Mouse (Mus musculus): ENCODE measurements around the gene Cers5.
A peak's percentile ranks its signal among the peaks of the same experiment; 100 is the strongest.

The Cers5 gene

DNA sequence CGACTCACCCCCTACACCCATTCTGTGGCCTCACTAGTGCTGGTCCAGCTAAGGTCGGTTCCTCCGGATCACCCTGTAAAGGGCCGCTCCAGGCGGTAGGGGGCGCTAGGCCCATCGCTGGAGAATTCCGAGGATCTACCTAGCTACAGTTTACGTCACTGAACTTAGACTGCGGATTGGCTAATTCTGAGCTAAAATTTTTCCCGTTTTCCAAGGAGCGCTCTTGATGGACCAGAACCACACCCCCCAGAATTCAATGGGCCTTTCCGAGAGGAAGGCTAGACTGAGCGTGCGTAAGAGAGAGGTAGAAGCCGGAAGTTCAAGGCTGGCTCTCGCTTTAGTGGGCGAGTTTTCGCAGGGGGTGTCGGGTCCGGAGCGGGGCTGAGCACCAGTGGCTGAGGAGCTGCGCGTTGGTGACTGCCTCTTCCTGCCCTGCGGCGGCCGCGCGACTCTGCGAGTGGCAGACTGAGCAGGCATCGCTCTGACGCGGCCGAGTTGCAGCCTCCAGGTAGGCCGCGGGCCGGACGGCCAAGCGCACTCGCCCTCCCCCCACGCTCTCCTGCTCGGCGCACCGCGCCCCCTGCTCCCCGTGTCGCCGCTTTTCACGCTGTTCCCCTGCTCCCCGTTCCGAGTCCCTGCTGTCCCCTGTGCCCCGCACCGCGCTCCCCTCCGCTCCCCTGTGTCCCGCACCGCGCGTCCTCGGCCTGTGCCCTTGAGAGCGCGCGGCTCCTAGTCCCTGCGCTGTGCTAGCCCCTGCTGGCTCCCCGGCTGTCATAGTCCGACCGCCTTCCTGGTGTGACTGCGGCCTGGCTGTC lies 47.1 kb downstream of the Cers5 start, which contains the start of gene Cox14:
TSS of gene Cox14 (plus strand) at position 278 of the 815 bp plus-strand sequence.
- peak; percentile 93 for DNase-seq (ENCODE audit: low spot score)

DNA sequence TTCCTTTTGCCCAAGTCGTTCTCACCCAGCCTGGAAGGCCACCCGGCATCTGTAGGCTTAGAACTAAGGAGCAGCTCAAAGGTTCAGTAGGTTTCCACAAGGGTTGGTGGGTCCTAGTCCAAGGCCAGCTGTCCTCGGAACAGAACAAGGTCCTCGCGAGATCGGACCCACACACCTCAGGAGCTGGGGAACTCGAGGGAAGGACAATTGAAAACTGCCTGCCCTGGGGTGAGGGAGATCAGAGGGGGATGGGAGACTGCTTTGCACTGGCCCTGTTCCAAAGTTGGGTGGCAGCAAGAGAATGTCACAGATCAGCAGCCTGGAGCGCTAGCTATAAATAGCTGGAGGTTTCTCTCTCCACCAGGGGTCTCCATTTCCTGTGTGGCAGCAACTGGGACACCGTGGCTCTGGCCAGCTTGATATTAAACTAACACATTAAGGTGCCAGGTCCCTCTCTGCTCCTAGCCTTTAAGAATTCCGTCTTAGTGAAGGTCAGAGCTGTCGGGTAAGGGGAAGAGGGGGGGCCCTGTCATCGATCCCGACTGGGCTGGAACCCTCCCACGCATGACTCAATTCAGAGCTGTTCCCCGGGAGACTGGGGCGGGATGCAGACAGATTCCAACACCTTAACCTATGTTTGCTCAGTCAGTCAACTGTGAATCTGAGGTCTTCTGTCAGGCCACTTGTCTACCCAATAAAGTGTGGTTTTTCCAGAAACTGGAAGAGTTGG lies 48.2 kb downstream of the Cers5 start:
- DNase-seq (ENCODE audit: low spot score) = peak; percentile 52

DNA sequence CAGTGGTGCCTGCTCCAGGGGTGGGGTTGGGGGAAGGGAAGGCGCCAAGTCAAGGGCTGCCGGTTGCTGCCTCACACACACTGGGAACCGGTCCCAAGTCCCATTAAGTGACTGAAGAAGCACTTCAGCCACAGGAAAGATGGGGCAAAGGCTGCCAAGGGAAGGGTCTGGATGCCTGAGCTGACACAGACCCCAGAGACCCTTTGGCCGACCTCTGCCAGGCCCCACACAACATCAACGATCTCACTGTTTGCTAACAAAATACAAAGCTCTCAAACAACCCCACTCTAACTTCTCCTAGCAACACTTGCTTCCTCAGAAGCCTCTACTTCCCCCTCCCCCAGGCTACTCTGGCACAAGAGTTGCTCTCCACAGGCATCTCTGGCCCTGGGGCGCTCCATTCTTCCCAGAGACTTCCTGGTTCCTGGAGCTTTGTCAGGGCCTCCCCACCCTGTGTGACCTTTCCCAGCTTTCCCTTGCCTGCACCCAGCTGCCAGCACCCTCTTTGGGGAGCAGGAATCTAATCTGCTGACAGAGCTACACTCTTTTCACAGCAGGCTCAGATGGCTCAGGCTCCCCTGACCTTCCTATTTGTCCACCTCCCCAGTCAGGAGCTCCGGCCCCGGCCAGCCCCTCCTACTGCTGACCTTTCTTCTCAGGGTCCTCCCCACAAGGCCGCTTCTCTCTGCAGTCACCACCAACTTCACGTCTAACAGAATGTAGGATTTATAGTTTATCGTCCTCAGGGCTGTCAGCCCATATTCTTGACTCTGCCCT lies 49.0 kb downstream of the Cers5 start:
- DNase-seq (ENCODE audit: low spot score) = peak; percentile 75

DNA sequence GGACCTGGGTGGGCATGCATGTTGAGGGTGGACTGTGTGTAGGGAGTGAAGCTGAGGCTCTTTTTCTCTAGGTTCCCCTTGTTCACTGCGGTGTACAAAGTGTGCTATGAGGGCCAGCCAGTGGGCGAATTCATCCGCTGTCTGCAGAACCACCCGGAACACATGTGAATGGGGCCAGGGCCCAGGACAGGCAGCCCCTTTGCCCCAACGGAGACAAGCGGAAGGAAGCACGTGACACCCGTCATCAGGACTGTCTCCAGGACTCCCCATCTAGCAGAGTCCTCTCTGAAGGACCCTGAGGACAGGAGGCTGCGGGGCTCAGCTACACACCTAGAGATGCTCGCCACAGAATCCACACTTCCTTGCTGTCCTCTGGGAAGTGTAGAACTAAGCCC lies 49.6 kb downstream of the Cers5 start:
- DNase-seq (ENCODE audit: low spot score) = no peak

DNA sequence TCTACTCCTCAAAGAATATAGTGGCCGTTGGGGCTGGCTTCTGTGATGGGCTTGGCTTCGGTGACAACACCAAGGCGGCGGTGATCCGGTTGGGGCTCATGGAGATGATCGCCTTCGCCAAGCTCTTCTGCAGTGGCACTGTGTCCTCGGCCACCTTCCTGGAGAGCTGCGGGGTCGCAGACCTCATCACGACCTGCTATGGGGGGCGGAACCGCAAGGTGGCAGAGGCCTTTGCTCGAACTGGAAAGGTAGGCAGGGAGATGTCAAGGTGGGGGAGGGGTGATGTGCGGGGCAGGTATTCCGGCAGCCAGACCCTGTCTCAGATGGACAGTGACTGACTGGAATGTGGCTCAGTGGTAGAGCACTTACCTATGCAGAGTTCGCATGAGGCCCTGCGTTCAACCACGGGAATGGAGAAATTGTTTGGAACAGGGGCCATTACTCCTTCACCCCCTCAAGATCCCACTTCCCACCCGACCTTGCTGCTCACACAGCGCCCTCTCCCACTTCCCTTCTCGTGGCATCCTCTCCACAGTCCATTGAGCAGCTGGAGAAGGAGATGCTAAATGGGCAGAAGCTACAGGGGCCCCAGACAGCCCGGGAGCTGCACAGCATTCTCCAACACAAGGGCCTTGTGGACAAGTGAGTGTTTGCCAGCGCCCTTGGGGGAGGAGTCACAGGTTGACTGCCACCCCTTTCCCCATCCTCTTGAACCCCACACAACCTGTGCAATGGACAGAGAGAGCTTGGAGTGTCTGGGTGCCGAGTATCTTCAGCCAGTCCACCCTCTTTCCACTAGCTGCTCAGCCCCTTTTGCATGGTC lies 50.6 kb downstream of the Cers5 start:
- no peak for DNase-seq (ENCODE audit: low spot score)

DNA sequence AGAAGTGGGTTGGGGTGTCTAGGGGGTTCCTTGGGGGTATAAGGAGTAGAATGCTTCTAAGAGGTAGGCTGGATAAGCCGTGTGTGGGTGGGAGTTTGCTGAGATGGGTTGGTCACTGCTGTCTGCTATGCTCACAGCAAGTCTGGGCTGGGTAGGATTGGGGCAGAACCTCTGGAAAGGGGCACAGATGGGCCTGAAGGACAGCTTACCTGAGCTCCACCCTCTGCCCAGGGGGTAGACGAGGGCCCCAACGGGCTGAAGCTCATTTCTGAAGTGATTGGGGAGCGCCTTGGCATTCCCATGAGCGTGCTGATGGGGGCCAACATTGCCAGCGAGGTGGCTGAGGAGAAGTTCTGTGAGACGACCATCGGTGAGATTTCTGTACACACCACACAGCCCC lies 52.8 kb downstream of the Cers5 start:
- no peak for DNase-seq (ENCODE audit: low spot score)

DNA sequence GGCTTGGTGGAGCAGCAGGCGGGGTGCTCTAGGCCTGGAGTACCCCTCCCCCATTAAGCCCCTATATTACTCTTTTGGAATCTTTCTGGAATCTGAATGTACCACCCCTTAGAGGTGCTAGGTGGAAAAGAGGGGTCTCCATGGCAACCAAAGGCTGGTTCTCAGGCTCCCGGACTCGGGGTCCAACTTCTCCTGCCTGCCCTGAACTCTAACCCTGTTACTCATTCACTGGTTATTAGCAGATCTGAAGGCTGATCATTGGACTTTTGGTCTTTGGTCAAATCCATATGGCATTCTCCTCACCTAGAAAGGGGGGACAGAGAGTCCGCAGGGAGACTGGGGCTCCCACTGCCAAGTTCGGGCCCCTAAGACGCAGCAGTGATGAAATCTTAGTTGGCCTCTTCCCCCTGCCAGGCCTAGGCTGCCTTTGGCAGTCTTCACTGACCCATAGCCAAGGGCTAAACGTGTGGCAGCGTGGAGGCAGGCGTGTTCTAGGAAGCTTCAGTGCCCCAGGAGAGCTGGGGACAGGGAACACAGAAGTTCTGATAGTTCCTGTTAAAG lies 54.1 kb downstream of the Cers5 start:
- no peak for DNase-seq (ENCODE audit: low spot score)

DNA sequence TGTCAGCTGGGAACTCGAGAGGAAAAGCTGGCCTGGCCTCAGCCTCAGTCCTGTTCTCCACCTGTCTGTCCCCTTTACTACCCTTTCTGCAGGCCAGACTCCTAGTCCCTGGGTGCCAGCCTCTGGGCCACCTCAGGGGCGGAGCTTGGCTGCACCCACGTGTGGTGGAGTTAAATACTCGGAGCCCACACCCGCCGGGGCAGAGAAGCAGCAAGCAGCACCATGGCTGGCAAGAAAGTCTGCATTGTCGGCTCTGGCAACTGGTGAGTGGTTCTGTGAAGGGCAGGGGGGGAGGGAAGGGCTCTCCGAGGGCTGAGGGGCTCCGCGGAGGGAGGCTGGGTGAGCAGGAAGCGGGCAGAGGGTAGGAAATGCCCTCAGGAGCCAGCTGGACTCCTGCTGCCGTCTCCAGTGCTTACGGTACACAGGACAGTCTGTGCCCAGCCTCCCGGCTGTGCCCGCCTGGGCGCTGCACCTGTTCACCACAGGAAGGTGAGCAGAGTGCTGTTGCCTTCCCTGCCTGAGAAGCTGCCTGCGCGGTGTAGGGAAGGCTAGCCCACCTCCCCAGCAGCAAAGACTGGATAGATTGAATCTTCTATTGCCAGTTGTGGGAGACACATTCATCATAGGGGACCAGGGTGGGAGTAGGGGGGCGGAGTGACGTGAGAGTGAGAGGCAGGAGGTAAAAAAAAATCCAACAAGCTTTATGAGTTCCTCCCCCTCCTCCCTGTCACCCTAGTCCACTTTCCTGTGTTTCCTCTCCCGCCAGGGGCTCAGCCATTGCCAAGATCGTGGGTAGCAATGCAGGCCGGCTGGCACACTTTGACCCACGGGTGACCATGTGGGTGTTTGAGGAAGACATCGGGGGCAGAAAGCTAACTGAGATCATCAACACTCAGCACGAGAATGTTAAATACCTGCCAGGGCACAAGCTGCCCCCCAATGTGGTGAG lies 55.0 kb downstream of the Cers5 start, which contains the start of gene Gpd1:
TSS of gene Gpd1 (plus strand) at position 130 of the 949 bp plus-strand sequence.
- DNase-seq (ENCODE audit: low spot score) = no peak

DNA sequence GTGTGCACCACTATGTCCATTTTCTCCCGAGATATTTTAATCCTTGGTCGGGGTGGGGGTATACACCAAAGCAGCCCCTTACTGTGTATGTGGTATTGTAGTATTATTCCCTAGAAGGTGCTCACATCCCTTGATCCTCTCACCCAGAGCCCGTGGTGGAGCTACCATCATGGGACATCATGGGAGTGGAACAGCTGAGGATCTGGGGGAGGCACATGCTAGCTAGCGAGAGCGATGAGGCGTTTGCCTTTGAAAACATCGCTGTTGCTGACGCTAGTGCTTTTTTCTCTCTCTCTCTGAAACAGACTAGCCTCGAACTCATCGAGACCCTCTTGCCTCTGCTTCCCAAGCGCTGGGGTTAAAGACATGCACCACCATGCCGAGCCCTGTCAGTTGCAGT lies 55.9 kb downstream of the Cers5 start:
- no peak for DNase-seq (ENCODE audit: low spot score)

DNA sequence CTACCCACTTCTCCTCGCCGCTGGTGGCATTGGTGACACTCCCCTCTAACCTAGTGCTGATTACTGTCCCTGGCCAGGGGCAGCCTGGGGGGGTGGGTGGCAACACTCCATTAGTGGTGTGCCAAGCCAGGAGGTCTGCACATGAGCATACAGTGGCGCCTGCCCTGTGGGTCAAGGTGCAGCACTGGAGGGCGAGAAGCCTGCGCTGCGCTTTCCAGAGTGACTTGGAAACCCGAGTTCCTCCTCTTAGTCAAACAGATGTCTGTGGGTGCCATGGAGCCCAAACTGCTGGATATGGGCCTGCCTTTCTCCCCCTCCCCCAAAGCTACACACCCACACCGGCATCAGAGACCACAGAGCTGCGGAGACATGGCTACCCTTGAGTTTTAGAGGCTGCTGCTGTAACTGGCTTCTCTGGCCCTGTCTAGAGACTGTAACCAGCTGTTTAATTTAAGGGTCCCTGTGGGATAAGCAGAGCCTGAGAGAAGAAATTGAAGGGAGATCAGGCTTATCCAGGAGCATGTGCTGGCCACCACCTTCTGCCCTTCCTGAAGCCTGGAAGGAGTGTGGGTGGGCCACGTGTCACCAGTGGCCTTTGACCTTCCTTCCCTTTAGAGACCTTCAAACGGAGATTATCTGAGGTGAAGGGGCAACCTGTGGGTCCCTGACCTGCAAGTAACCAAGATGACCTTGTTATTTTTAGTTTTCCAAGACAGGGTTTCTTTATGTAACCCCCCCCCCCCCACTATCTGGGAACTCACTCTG lies 56.5 kb downstream of the Cers5 start:
- DNase-seq (ENCODE audit: low spot score) = no peak

DNA sequence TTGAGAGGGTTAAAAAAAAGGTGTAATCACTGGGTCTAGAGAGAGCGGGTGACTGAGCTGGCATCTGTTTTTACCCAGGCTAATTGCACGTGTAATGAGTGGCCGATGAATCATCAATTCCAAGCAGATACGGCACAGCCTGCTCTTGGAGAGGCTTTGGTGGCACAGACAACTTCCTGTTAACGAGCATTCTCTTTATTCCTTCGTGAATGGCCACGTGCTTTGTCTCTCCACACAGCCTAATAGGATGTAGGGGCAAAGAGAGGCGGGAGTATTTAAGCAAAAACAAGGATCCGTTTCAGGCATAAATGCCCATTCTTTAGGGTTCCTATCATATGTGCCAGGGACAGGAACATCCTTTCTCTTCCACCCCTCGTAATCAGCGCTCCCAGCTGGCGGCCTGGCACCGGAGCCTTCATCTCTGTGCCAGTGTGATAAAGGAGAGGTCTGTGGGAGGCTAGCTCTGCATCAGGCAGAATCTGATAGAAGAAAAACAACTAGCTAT lies 57.3 kb downstream of the Cers5 start:
- DNase-seq (ENCODE audit: low spot score) = no peak

DNA sequence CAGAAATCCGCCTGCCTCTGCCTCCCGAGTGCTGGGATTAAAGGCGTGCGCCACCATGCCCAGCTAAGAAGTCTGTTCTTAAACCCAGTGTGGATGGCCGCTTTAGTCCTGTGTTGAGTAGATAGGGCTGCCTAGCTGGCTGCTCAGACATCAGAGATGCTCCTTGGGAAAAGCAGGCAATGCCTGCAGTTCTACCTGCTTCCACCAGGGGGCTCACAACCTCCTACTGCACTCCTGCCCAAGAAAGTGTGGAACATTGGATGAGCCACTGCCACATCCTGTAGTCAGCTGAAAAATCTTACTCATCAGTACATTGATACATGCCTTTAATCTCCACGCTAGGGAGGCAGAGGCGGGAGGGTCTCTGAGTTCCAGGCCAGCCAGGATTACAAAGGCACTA lies 57.8 kb downstream of the Cers5 start:
- DNase-seq (ENCODE audit: low spot score) = peak; percentile 42

DNA sequence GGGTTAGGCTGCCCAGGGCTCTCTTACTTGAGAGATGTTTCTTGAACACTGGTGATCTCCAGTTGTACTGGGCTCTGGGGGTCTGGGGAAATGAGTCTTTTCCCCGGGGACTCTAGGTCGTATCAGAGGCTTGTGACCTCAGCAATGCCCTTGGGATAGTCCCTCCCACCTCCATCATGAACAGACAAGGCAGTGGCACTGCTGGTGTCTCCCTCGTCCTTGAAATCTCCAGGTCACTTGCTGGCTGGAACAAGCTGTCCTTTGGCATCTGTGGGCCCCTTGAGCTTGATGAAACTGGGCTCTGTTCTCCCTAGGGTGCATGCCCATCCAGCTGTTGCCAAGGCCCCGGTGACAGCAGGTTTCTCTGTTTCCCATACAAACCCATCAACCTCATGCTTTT lies 58.5 kb downstream of the Cers5 start:
- peak; percentile 54 for DNase-seq (ENCODE audit: low spot score)

DNA sequence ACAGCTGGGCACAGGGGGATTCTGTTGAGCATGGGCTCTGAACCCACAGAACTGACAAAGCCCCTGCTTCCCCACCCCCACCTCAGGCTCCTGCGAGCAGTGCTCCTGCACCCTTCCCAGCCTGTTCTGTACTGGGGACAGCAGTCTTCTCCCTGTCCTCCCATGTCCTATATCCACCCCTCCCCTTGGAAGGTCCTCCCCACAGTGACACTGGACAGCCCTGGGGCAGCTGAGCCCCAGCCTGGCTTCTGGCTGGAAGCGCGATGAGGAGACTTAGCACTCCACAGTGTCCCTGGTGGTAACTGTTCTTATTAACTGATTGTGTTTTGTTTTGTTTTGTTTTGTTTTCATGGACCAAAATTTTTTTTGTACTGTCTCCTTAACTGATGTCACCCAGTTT lies 59.1 kb downstream of the Cers5 start:
- no peak for DNase-seq (ENCODE audit: low spot score)

DNA sequence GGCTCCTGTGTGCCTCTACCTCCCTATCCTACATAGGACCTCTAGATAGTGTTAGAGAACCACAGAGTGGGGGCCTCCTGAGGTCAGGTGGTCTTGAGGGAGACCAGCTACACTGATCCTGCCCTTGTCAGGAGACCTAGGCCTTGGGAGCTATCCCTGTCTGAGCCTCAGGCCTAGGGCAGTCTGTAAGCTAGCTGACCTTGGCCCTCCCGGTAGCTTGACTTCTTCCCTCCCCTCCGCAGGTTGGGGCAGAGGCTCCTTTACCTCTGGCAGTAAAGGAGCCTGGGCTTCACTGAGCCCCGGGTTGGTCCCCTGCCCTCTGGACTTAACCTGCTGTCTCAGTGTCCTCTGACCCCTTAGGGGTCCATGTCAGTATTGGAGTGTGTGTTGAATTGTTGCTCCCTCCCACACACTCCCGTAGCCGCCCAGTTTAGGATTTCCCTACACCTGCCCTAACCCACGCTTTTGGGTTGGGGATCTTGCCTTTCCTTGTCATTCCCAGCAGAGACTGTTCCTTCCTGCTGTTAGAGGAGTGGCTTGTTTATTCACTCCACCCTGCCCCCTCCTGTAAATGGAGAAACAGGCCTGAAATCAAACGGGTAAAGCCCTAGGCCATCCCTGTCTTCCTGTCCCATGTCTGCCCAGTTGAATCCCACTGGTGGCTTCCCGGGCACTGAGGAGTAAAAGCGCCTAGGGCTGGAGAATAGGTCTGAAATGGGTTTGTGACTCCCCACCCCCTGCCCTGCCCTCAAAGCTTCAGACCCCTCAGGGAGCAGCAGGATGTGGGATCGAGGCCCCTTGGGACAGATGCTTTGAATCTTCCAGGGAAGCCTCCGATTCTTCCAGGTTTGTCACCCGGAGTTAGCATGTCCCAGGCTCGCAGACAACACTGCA lies 59.8 kb downstream of the Cers5 start:
- DNase-seq (ENCODE audit: low spot score) = no peak

DNA sequence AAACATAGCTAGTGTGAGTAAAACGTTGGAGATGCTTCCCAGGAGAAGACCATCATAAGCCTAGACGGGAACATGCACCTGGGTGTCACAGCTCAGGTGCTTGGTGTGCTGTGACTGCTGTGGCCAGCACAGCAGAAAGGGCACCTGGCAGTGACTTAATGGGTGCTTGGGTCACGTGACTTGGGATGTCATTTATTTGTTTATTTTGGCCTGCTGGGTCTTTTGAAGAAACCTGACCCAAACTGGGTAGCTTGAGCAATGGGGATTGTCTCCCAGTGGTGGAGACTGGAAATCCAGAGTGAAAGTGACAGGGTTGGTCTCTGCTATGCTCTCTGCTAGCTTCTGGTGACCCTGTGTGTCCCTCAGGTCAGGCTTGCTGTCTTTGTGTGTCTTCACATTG lies 61.2 kb downstream of the Cers5 start:
- no peak for DNase-seq (ENCODE audit: low spot score)

DNA sequence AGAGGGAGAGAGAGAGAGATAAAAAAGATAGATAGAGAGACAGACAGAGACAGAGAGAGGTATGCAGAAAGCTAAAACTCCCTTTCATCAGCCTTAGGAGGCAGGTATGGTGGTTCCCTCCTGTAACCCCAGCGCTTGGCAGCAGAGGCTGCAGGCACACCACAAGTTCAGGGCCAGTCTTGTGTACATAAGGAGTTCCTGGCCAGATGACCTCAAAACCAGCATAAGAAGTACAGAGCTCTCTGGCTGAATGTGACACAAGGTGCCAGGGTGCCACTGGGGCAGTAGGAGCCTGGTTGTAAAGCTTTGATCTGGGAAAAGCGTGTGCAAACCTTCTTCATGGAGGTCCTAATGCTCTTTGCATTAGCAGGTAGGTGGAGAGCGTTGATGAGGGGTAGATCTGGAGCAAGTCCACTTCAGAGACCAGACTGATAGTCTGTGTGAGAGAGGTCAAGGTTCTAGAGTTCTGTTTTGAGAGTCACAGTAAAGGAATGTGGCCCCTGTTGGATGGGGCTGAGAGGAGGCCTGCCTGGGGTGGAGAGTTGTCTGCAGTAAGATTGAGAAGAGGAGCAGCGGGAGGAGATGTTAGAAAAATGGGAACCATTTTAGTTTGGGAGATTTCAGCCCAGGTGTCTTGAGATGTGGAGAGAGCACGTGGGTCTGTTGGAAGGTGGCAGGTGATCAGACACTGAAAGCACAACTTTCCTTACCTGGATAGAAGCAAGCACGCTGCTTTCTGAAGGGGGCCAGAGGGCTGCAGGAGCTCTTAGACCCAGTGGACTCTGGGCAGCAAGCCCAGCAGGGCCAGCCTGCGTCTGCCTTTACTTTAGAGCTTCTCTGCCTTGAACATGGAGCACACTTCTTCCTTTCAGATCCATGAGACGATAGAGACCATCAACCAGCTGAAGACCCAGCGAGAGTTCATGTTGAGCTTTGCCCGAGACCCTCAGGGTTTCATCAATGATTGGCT lies 62.2 kb downstream of the Cers5 start:
- no peak for DNase-seq (ENCODE audit: low spot score)
